Mouse (Mus musculus) adrenal gland, postnatal 14 days (tissue): ENCODE measurements around the gene Npb. TPM values are rescaled to one million over a fixed set of nuclear protein-coding genes. Genes with fewer than 3 reads are reported as not detected.
"Not testable (repeated sequence)": the region's sequence is repeated elsewhere in the genome, so short reads cannot be mapped to it uniquely, and the experiment has no call there.

ENCODE experiments used
- DNase-seq: peaks from one replicate; pipeline ENCODE4 v3.0.0; 2021; ENCODE audit warnings: mixed read lengths
- long read RNA-seq, 2 experiments: library from polyadenylated mRNA; stranded (forward); transcript quantifications; one replicate each; pipeline ENCODE4 v2.0.0; 2021
- total RNA-seq: library from RNA; stranded (reverse); gene quantifications from 2 replicates; pipeline ENCODE4 v1.2.3, GENCODE M21; 2021

Npb gene
- total RNA-seq: 1.6 TPM in 1 of 2 replicates, not detected in the other
- long read RNA-seq, experiment 1: 0 reads
- long read RNA-seq, experiment 2: 0 reads

GRCm38 (mm10) chr11:120608241-120609034 is at the start of gene Npb:
Gene Npb (plus strand): TSS chr11:120608477.
- peak; percentile 25 for DNase-seq

GRCm38 (mm10) chr11:120558843-120559242 is 49.4 kb upstream of the Npb start:
- not testable (repeated sequence) for DNase-seq

GRCm38 (mm10) chr11:120560952-120561728 is 47.1 kb upstream of the Npb start:
- DNase-seq: no peak

- no peak for DNase-seq
Measured at GRCm38 (mm10) chr11:120562949-120563348, 45.3 kb upstream of the Npb start.

- no peak for DNase-seq
Measured at GRCm38 (mm10) chr11:120565114-120565513, 43.2 kb upstream of the Npb start.

- no peak for DNase-seq
Measured at GRCm38 (mm10) chr11:120568324-120568723, 40.0 kb upstream of the Npb start.

GRCm38 (mm10) chr11:120571122-120571521 is 37.2 kb upstream of the Npb start:
- no peak for DNase-seq

- DNase-seq: no peak
Measured at GRCm38 (mm10) chr11:120571754-120572416, 36.4 kb upstream of the Npb start.

- no peak for DNase-seq
Measured at GRCm38 (mm10) chr11:120572417-120572751, 35.9 kb upstream of the Npb start.

GRCm38 (mm10) chr11:120572752-120573584 is 35.3 kb upstream of the Npb start, which contains the start of gene P4hb:
Gene P4hb (minus strand): TSS chr11:120573253.
- peak; percentile 100 for DNase-seq

- no peak for DNase-seq
Measured at GRCm38 (mm10) chr11:120573585-120574277, 34.5 kb upstream of the Npb start.

- DNase-seq: no peak
Measured at GRCm38 (mm10) chr11:120574278-120574600, 34.0 kb upstream of the Npb start.

GRCm38 (mm10) chr11:120575046-120575445 is 33.2 kb upstream of the Npb start:
- no peak for DNase-seq

- DNase-seq: no peak
Measured at GRCm38 (mm10) chr11:120575940-120576339, 32.3 kb upstream of the Npb start.

GRCm38 (mm10) chr11:120576365-120576981 is 31.8 kb upstream of the Npb start:
- DNase-seq: no peak

- DNase-seq: peak; percentile 52
Measured at GRCm38 (mm10) chr11:120577211-120578023, 30.9 kb upstream of the Npb start.

GRCm38 (mm10) chr11:120578024-120578693 is 30.1 kb upstream of the Npb start:
- peak; percentile 14 for DNase-seq

- peak; percentile 21 for DNase-seq
Measured at GRCm38 (mm10) chr11:120578694-120579243, 29.5 kb upstream of the Npb start.
